Mouse (Mus musculus) embryo, embryonic 10 days (tissue): ENCODE measurements around the gene Gatad2a.

Experiments
- DNase-seq: peaks from one replicate; pipeline ENCODE4 v3.0.0-alpha.2; 2015; ENCODE audit warnings: low spot score

Gatad2a gene

DNA sequence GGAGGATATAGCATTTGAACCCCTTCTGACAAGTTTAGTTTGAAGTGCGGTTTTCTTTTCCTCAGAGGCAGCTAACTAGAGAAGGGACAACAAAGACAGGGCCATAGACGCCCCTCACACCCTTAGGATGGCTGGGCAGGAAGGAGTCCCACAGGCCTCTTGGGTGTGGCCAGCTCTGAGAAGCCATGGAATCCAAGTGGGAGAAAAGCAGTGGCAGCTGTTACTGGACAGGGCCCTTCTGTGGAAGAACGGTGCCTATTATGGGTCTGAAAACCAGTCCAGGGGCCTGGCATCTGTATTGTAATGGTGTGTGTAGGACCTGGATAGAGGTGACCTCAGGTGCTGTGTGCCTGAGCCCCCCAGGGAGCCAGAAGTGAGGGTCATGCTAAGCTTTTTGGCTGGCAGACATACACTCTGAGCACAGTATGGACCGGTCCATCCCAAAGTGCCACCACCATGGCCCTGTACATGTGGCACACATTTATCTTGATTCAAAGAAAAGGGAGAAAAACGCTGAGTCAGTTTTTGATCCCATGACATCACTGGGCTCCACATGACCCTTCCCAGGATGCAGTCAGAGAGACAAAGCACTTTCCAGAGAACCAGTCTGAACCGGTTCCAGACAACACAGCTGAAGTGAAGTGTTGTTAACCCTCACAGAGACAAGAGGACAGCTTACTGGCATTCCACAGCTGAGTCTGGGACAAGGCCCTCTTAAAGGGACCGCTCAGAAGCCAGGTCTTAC is 60.0 kb downstream of the Gatad2a start:
- DNase-seq = peak; percentile 68

DNA sequence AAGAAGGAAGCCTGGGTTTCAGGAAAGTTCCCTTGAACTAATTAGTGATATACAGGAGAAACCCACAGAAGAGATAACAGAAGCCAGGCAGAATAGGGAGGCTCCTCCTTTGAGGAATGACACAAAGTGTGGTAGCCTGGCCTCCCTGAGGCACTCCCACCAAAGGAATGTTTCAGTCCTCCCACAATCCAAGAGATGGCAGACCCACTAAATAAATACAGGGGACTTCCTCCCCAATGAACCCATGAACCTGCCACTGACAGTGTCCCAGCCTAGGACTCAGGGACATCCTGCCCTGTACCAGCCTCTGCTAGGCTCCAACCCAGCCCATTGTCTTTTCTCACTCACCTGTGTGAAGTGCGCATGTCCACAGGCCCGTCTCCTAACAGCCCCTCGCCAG is 60.8 kb downstream of the Gatad2a start:
- no peak for DNase-seq

DNA sequence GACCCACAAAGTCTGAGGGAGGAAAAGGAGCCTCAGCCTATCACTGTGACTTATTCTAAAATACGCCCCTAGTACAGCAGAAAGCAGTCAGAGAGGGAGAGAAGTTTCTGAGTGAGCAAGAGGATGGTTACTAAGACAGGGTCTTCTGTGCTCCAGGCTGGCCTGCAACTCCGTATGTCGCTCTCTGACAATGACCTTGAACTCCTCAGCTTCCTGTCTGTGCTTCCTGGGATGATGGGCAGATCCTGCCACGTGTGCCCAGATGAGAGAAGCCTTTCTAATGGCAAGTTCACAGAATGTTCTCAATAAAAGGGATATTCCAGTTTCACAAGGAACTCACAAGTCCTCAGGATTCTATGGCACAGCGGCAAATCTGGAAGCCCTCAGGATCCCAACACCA is 61.6 kb downstream of the Gatad2a start:
- no peak for DNase-seq

DNA sequence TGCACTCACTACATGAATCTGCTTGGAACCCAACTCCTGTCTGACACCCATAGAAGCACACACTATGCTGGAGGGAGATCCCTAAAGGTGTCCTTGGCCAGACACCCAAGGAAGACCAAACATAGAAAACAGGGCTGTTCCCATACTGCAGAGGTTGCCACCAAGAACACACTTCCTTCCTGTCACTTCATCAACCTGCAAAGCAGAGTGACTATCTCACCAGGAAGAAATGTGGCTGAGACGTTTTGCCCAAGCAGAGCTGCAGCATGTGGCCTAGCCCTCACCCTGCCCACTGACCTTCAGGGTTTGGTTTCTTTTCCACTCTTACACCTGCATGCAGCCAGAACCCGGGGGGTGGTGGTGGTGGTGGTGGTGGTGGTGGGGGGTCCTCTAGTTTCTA is 62.4 kb downstream of the Gatad2a start:
- no peak for DNase-seq

- no peak for DNase-seq
Observed at GRCm38 (mm10) chr8:69926901-69927300, 69.3 kb downstream of the Gatad2a start.

GRCm38 (mm10) chr8:69923986-69924385 is 72.2 kb downstream of the Gatad2a start:
- DNase-seq = no peak

DNA sequence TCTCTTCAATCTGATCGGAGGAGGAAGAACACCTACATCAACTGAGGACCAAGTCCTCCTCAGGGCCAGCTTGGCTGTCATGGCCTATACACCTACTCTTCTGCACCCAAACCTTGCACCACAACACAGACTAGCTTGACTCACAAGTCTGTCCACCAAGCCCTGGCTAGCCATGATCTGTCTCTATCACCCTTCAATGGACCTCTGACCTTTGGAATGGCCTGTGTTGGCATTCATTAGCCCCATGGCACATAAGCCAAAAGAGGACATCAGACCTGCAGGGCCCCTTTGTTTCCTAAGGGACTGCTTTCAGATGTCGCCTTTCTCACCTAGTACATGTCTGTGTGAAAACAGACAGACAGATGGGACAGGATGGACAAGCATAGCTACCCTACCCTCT is 75.0 kb downstream of the Gatad2a start:
- no peak for DNase-seq

DNA sequence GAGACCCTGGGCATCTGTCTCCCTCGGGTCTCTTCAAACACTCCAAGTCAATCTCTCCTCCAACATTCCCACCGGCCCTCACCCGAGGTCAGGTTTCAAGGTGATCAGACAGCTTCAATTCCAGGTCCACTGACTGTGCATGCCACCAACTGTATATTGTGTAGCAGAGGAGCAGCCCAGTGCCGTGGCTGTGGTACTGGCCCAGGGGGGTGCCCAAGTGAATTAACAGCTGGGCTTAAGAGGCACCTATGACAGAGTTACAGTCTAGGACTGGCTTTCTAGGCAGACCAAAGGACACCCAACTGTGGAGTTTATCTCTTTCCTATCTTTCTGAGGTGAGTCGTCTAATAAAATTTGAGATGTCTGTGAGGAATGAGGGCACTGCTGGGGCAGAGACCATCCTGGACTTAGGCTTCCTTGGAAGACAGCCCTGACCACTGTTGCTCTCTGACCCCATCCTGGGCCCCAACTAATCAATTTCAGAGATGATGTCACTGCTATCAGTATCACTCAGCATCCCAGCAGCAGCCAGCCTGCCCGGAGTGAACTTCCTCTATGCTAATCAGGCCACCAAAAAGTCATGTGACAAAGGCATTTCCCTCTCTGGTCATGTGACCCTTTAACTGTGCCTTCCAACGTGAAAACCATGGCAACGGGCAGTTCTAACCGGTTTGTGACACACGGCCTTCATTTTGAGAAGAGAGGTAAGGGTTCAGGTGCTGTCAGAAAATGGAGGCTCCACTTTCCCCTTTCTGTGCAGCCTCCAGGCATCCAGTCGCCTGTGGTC is 76.1 kb downstream of the Gatad2a start:
- peak; percentile 84 for DNase-seq

DNA sequence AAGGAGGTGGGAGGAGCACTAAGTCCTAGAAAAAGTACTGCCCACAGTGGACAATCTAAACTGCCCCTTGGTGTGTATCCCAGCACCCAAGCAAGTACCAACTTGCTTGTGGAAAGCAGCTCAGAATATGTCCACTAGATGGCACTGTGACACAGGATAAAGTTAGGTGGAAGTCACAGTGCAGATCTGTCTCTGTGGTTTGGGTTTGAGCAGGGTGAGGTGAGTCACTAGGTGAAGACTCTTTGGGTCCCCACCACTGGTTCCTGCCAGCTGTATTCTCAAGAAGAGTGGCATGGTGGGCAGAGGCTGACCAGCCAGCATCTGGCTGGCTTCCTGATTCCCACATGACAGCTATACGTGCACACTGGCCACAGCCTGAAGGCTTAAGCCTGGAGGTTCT is 77.2 kb downstream of the Gatad2a start:
- DNase-seq = peak; percentile 90

DNA sequence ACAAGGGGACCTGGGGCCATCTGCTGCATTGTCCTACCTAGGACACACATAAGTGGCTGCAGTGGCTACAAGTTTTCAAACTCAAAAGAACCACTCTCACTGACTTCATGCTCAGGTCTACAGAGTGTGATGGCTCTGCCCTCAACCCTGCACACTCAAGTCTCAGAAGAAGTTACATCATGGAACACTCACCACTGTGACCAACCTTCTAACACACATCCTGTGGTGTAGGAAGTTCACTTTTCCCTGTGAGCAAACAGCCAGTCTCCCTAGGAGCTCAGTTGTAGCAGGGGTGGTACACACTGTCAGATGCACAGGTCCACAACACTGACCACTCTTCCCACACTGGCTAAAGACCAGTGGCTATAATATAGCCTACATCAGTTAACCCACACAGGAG is 77.7 kb downstream of the Gatad2a start:
- no peak for DNase-seq

DNA sequence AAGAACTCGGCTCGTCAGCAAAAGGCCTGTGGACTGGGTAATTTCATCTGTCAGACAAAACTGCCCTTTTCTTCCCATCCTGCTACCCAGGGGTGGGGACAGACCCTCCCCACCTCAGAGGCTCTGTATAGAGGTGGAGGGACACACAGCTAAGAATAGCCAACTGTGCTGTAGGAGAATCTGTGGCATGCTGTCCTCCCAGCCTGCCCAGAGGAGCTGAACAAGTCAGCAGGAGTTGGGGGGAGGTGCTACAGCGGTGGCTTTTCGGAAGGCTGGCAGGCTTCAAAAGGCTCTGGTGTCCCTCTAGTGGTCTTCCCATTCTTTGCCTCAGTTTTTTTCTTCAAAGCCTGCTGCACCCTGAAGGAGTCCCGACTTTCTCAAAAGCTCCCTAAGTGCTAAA is 80.4 kb downstream of the Gatad2a start:
- peak; percentile 44 for DNase-seq

- DNase-seq = no peak
Observed at GRCm38 (mm10) chr8:69914526-69914925, 81.7 kb downstream of the Gatad2a start.

DNA sequence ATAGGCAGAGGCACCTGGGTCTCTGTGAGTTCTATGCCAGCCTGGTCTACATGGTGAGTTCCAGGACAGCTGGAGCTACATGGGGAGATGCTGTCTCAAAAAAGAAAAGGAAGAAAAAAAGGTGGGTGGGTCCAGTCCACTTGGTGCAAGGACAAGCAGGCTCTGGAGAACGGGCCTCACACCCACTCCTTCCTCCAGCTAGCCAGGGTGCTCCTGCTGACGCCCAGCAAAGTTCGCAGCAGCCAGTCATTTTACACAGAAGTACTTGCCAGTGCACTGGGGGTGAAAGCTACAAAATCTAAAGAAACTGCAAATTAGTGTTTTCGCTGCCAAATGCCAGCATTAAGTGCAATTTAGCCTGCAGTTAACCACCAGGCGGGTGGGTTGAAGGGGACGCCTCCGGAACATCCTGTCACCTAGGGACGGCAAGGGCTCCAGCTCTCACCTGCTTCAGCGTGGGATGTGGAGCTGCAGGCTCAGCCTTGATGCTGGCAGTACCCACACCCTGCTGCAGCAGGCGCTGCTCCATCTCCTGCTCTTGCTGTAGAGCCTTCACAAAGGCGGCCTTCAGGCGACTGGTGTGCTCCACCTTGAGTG is 83.6 kb downstream of the Gatad2a start:
- DNase-seq = no peak

- DNase-seq = no peak
Observed at GRCm38 (mm10) chr8:69911917-69912316, 84.3 kb downstream of the Gatad2a start.

GRCm38 (mm10) chr8:69907106-69907505 is 89.1 kb downstream of the Gatad2a start:
- DNase-seq = no peak

- DNase-seq = no peak
Observed at GRCm38 (mm10) chr8:69906260-69906659, 89.9 kb downstream of the Gatad2a start.

- no peak for DNase-seq
Observed at GRCm38 (mm10) chr8:69904096-69904495, 92.1 kb downstream of the Gatad2a start.

GRCm38 (mm10) chr8:69903063-69903542 is 93.1 kb downstream of the Gatad2a start:
- peak; percentile 100 for DNase-seq

- peak; percentile 38 for DNase-seq
Observed at GRCm38 (mm10) chr8:69902163-69903062, 93.8 kb downstream of the Gatad2a start, which contains the start of the genes Tssk6, Ndufa13 and Yjefn3. Tssk6 (plus strand) TSS chr8:69902184. Ndufa13 (minus strand) TSS chr8:69902558. Yjefn3 (minus strand) TSS chr8:69902712.

DNA sequence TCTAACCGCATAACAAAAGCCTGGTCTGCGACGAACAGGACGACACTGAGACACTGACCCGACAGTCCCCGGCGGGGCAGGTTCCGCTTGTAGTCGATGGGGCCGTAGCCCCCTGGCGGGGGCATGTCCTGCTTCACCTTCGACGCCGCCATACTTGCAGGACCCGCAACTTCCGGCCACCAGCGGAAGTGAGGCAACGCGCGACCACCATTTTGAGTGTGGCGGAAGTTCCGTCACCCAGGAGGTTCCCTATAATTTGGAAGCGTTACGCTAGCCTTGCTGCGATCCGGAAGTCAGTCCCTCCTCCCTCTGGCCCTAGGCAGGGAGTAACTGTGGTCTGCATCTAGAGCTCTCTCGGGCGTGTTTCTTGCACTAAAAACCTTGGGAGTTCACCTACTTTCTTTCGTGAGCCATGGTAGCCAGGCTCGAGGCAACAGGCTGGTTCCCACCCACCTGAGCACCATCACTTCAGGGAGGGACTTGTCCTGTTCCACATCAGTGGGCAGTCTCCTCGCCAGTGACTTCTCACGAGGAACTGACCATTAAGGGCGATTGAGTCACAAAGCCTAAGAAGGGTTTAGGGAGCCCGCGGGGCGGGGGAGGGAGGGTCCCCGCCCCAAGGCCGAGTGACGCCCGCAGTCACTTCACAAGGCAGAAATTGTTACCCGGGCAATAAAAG is 94.6 kb downstream of the Gatad2a start:
- peak; percentile 99 for DNase-seq

GRCm38 (mm10) chr8:69900895-69901451 is 95.2 kb downstream of the Gatad2a start:
- no peak for DNase-seq
